Mouse (Mus musculus): ENCODE data around the gene Zc3h12d.

GRCm38 (mm10) chr10:7787319-7787718 lies 45.0 kb upstream of the Zc3h12d start:
- TF ChIP-seq CTCF (IDR thresholded peaks at IDR 0.05), result no peak
- no peak for TF ChIP-seq EP300 (IDR thresholded peaks at IDR 0.05)

Measured in lung, postnatal 0 days (tissue).